Mouse (Mus musculus) heart, adult 2 months (tissue): Measurements from ENCODE around the gene Ifitm2. TPM values are rescaled to one million over a fixed set of nuclear protein-coding genes. Genes with fewer than 3 reads are reported as not detected.

ENCODE experiments used
- DNase-seq, 2 experiments: peaks; one replicate each; pipeline ENCODE4 v3.0.0; 2021
- H3K27ac ChIP-seq: fragments of 200-600 bp; 2 replicates; pipeline ENCODE4 v1.8.1; 2022
- H3K27me3 ChIP-seq: fragments of 200-500 bp; 2 replicates; pipeline ENCODE4 v1.6.1; 2012; ENCODE audit warnings: mild to moderate bottlenecking, low read length, inconsistent platforms, mixed read lengths; ENCODE audit not compliant: control insufficient read depth, insufficient read depth
- H3K36me3 ChIP-seq: fragments of 200-500 bp; 2 replicates; pipeline ENCODE4 v1.6.1; 2012; ENCODE audit warnings: low read length, inconsistent platforms; ENCODE audit not compliant: control insufficient read depth, insufficient read depth
- H3K4me1 ChIP-seq: fragments of 200-500 bp; 2 replicates; pipeline ENCODE4 v1.6.1; 2011; ENCODE audit warnings: low read length; ENCODE audit not compliant: control insufficient read depth, insufficient read depth
- H3K4me3 ChIP-seq: fragments of 200-600 bp; 2 replicates; pipeline ENCODE4 v1.8.1; 2022
- H3K79me2 ChIP-seq: fragments of 200-500 bp; replicated peaks from 2 replicates; pipeline ENCODE4 v1.6.1; 2012; ENCODE audit warnings: mild to moderate bottlenecking, inconsistent platforms, low read length, moderate library complexity, mixed read lengths; ENCODE audit not compliant: control insufficient read depth, insufficient read depth
- H3K9ac ChIP-seq: fragments of 200-500 bp; 2 replicates; pipeline ENCODE4 v1.6.1; 2012; ENCODE audit warnings: low read depth, mild to moderate bottlenecking, control low read depth, inconsistent platforms, low read length, mixed read lengths
- CTCF ChIP-seq: fragments of 200-600 bp; IDR thresholded peaks from 2 replicates; pipeline ENCODE4 v1.8.1; 2022; ENCODE audit warnings: antibody characterized with exemption, mild to moderate bottlenecking, moderate library complexity
- EP300 ChIP-seq: fragments of 200-500 bp; IDR thresholded peaks from 2 replicates; pipeline ENCODE4 v1.6.1; 2011; ENCODE audit warnings: low read depth, low read length, control low read depth; ENCODE audit not compliant: insufficient read depth
- POLR2A ChIP-seq: fragments of 200-500 bp; IDR thresholded peaks from 2 replicates; pipeline ENCODE4 v1.6.1; 2011; ENCODE audit warnings: mild to moderate bottlenecking, low read depth, low read length, control low read depth; ENCODE audit not compliant: insufficient read depth
- WGBS: fragments of 180-500 bp; shearing (Covaris S2); methylation state at CpG from one replicate; pipeline ENCODE4 v1.1.7; 2018; 5-methylcytosine and 5-hydroxymethylcytosine counted together
- intact Hi-C: fragments of 180-260 bp; cut with DNase I; formaldehyde crosslinking; loops from one replicate; pipeline ENCODE4 v1.15.1; 2025
- polyA plus RNA-seq: library from polyadenylated mRNA; depleted of rRNA; stranded (reverse); fragments of >200 nt; gene quantifications from 2 replicates; pipeline ENCODE4 v1.2.3, GENCODE M21; 2012
- total RNA-seq, 2 experiments: library from RNA; stranded (reverse); gene quantifications; 2 replicates each; pipeline ENCODE4 v1.2.3; 2021

The Ifitm2 gene
- total and polyA plus RNA-seq, 3 experiments: 107 to 368 (median 113) TPM

DNA sequence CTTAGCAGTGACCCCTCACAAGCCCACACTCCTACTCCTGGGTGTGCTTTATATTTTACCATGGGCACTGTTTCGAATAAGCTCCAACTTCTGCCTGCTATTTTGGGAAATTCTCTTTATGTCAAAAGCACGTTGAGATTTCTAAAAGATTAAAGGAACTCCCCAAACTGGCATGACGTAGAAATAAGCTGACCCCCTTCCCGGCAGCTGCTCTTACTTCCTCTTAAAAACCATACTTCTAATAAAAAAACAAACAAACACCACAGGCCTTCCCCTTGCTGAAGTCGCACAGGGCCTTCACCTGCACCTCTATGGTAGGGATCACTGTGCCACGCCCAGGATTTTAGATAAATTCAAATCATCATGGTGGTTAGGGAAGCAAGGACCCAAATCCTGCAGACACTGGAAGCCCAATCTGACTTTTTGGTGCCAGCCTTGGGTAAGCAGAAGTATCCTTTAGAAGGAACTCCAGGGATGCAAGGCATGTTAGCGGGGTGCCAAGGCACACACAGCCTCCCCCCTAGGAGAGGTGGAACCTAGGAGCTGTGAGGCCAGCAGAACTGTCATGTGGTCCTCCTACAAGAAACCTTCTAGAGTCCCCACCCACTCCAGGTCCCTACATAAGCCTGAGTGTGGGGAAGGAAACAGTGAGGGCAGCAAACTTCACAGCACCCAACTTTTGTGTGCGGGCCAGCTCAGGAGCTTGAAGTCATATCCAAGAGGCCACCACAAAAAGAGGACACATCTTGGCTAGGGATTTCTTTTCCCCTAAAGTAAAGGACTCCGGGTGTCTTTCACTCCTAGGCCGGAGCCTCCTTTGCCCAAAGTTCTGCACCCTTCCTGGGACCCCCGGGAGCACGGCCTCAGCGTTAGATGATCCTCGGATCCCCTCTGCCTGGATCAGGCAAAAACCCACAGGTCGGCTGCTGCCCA is 1.7 kb downstream of the Ifitm2 start:
- 37% methylated on average over 15 of the region's 15 CpGs for WGBS
- H3K79me2 ChIP-seq: 0 out of 2 replicates have a peak, but pooled peaks cover 2% of the 10 kb centered on the region
- H3K9ac ChIP-seq: peak overlapping the region; percentile 30
- peak; percentile 55 to 56 for DNase-seq
- H3K27me3 ChIP-seq: no peaks in the 10 kb centered on the region
- peak overlapping the region; percentile 95 for H3K27ac ChIP-seq
- TF ChIP-seq CTCF (no peak), EP300 (no peak), POLR2A (peak; percentile 23; the same call in 1 of the 2 replicates)
- intact Hi-C loops: loop anchor here (1.0 kb wide), 1 partner anchor 12 kb away; no protein-coding TSS in a partner anchor
- H3K4me1 ChIP-seq: peaks cover 38% of the 10 kb centered on the region
- H3K4me3 ChIP-seq: peak overlapping the region; percentile 69
- peaks cover 3% of the 10 kb centered on the region; the same call in 1 of the 2 replicates for H3K36me3 ChIP-seq

DNA sequence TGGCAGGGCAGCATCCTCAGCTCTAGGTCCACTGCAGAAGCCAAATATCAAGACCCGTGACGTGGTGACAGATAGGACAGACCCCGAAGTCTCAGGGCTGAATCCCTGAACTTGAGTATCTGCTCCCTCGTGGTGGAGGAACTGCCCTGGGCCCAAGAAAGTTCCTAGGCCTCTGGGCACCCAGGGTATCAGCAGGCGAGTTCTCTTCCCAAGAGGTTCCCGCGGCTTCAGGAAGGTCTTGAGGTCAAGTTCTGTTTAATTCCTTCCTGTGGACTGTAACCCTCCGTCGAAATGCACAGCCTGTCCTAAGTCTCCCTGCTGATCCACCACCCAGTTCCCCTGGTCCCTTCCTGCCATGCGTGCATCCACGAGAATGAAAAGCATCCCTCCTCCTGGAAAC is 2.7 kb downstream of the Ifitm2 start:
- H3K27me3 ChIP-seq: no peaks in the 10 kb centered on the region
- WGBS: 40% methylated on average over 11 of the region's 11 CpGs
- H3K27ac ChIP-seq: peak overlapping the region; percentile 95
- H3K36me3 ChIP-seq: no peaks in the 10 kb centered on the region; the same call in 1 of the 2 replicates
- peak overlapping the region; percentile 69 for H3K4me3 ChIP-seq
- TF ChIP-seq EP300 (no peak), POLR2A (no peak), CTCF (no peak)
- H3K79me2 ChIP-seq: 0 out of 2 replicates have a peak, but pooled peaks cover 2% of the 10 kb centered on the region
- DNase-seq: peak in 1 of 2 experiments; percentile 38
- intact Hi-C loops: loop anchor here (1.0 kb wide), 1 partner anchor 11 kb away; no protein-coding TSS in a partner anchor
- H3K4me1 ChIP-seq: peaks cover 42% of the 10 kb centered on the region
- peak overlapping the region; percentile 13 for H3K9ac ChIP-seq

DNA sequence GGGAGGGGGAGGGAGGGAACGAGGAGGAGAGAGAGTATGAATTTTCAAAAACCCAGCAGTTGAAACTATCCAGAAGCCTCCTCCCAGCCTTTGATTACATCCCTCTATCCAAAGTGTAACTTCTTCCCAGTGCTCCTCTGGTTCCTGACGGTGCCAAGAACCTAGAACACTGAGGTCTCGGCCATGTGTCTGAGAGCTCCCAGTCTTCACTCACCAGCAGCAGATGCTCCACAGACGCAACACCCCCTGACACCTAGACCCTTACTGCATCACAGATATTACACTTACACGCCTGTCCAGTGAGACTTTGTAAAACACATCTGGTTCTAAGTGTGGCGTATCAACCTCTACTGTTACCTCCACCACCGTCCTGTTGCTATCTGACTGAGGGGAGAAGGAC is 3.3 kb downstream of the Ifitm2 start:
- intact Hi-C loops: no loop called here
- WGBS: 55% methylated on average over 7 of the region's 7 CpGs
- peak; percentile 32; the same call in 1 of the 2 replicates for TF ChIP-seq POLR2A
- TF ChIP-seq EP300: no peak
- no peak for DNase-seq
- H3K9ac ChIP-seq: no peak overlapping the region
- H3K79me2 ChIP-seq: 0 out of 2 replicates have a peak, but pooled peaks cover 2% of the 10 kb centered on the region
- peaks cover 49% of the 10 kb centered on the region for H3K4me1 ChIP-seq
- peak overlapping the region; percentile 95 for H3K27ac ChIP-seq
- H3K27me3 ChIP-seq: no peaks in the 10 kb centered on the region
- H3K36me3 ChIP-seq: no peaks in the 10 kb centered on the region; the same call in 1 of the 2 replicates
- no peak overlapping the region; the same call in 1 of the 2 replicates for H3K4me3 ChIP-seq

DNA sequence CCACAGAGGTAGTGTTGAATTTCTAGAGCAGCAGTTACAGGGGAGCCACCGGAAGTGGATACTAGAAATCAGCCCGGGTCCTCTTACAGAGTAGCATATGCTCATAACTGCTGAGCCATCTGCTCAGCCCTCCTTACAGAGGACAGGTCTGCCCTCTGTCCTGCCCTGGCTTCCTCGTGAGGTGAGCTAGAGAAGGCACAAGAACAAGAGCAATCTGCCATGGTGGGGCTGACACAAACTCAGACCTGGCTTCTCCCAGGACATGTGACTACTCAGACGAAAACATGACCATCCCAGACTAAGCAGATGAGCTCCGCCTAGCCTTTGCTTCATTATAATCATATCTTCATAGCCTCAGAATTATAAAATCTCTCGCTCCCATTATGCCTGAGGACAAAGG is 4.0 kb downstream of the Ifitm2 start:
- no peak for DNase-seq

GRCm38 (mm10) chr7:140951051-140951450 is 4.7 kb downstream of the Ifitm2 start:
- DNase-seq: peak; percentile 55 to 71
- intact Hi-C loops: no loop called here
- peak overlapping the region; percentile 38; the same call in 1 of the 2 replicates for H3K4me3 ChIP-seq
- peak overlapping the region; percentile 56 for H3K9ac ChIP-seq
- H3K79me2 ChIP-seq: 0 out of 2 replicates have a peak, but pooled peaks cover 2% of the 10 kb centered on the region
- H3K36me3 ChIP-seq: no peaks in the 10 kb centered on the region; the same call in 1 of the 2 replicates
- 35% methylated on average over 8 of the region's 8 CpGs for WGBS
- H3K27ac ChIP-seq: peak overlapping the region; percentile 87
- no peaks in the 10 kb centered on the region for H3K27me3 ChIP-seq
- TF ChIP-seq POLR2A (peak; percentile 58; the same call in 1 of the 2 replicates), EP300 (peak; percentile 74), CTCF (no peak)
- H3K4me1 ChIP-seq: peaks cover 50% of the 10 kb centered on the region

More for the DNA sequence above, 4.0 kb downstream of the Ifitm2 start:
- Histone ChIP-seq H3K4me3 (no peak overlapping the region; the same call in 1 of the 2 replicates), H3K79me2 (0 out of 2 replicates have a peak, but pooled peaks cover 2% of the 10 kb centered on the region), H3K27ac (peak overlapping the region; percentile 87), H3K4me1 (peaks cover 52% of the 10 kb centered on the region), H3K9ac (no peak overlapping the region), H3K27me3 (no peaks in the 10 kb centered on the region), H3K36me3 (no peaks in the 10 kb centered on the region; the same call in 1 of the 2 replicates)
- no peak for TF ChIP-seq EP300
- no peak for TF ChIP-seq CTCF
- intact Hi-C loops: no loop called here
- WGBS: 53% methylated on average over 6 of the region's 6 CpGs
